Mouse (Mus musculus): ENCODE data around the gene Pikfyve. TPM values are rescaled to one million over a fixed set of nuclear protein-coding genes. Genes with fewer than 3 reads are reported as not detected.

The Pikfyve gene
- 43.2 to 56.5 TPM (median 45.5 TPM) in 3 replicates for total RNA-seq (2017)

DNA sequence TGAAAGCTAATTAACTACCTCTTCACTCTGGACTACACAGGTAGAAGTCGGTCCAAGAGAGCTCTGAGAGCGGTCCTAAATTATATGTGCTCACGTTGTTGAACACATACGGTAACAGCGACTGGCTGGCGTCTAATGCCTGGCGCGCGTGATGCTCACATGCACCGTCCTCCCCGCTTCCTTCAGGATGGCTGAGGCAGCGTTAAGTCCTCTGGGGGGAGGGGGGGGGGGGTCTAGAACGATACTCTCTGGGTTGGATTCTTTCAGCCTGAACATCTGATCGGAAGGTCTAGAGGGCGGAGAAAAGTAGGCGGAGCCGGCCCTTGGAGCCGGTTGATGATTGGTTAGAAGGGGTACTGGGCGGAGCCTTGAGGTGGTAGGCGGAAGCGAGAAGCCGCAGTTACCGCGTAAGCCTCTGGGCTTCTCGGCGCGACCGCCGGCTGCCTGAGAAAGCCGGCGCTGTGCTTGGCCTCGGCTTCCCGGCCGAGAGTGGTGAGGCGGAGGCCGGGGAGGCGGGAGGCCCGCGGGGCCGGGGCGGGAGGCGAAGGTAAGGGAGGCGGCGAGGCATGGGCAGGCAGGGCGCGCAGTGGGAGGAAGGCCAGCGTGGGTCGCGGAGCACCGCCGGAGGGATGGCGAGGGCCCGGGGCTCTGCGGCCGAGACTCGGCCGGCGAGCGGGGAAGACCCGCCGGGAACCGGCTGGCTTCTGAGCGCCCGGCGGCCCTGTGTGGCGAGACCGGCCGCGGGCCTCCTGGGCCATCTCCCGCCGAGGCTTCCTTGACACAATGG, at the start of gene Pikfyve, which contains the start of gene Idh1:
TSS of gene Pikfyve (plus strand) at position 397 of the 787 bp plus-strand sequence.
TSS of gene Idh1 (minus strand) at position 214 of the 787 bp plus-strand sequence.
- ATAC-seq (replicated peaks; ENCODE audit: insufficient number of reproducible peaks, low FRiP score, low TSS enrichment, poor library complexity, severe bottlenecking) = peak; percentile 99

- no peak for ATAC-seq (replicated peaks; ENCODE audit: insufficient number of reproducible peaks, low FRiP score, low TSS enrichment, poor library complexity, severe bottlenecking)
Measured at GRCm38 (mm10) chr1:65137560-65137959, 48.9 kb upstream of the Pikfyve start.

DNA sequence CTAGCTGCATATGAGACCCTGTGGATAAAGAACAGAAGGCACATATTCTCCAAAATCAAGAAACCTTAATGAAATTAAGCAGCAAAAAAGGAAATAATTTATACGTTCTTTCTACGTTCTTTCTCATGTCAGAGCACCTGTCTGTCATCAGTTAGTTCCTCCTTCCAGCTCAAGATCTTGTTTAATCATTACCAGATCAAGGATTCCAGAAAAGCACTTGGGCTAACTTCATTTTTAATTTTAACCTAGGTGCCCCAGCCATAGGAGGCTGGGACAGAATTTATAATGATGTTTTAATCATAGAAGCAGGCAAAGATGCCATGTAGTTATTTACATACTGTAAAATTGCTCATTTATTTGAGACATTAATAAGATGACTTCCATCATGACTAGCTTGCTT, 41.7 kb upstream of the Pikfyve start:
- ATAC-seq (replicated peaks; ENCODE audit: insufficient number of reproducible peaks, low FRiP score, low TSS enrichment, poor library complexity, severe bottlenecking) = no peak

DNA sequence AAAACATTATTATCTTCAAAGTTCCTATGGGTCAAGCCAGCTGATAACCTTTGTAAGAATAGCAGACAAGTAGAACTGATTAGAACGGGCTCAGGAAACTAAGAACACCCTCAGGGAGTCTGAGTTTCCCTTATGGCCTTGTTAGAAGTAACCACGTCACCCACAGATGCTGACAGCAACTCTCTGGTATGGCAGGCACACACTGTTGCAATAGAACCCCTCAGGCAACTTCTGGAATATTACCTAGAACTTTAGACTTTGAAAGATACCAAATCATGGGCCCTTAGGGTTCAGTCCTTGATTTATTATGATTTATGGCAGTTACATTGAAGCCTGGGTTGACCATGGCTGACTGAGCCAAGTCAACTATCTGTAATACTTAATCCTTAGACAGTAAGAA, 39.9 kb upstream of the Pikfyve start:
- ATAC-seq (replicated peaks; ENCODE audit: insufficient number of reproducible peaks, low FRiP score, low TSS enrichment, poor library complexity, severe bottlenecking) = no peak

DNA sequence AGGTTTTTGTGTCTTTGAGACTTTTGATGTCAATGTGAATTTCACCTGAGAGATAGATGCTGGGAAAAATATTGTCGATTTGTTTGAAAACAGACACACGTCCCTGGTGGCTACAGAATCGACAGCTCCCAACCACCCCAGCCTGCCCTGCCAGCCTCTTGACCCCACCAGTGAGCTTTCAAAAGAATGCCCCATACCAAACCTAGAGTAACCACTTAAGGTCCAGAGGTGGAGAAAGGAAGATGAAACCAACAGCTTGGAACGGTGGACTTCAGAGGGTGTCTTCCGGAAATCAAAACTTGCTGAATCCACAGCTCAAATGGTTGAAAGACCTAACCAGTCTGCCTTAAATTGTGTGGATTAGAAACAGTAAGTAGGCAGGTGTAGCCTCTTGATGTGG, 39.2 kb upstream of the Pikfyve start:
- ATAC-seq (replicated peaks; ENCODE audit: insufficient number of reproducible peaks, low FRiP score, low TSS enrichment, poor library complexity, severe bottlenecking) = no peak

- ATAC-seq (replicated peaks; ENCODE audit: insufficient number of reproducible peaks, low FRiP score, low TSS enrichment, poor library complexity, severe bottlenecking) = no peak
Measured at GRCm38 (mm10) chr1:65147971-65148370, 38.5 kb upstream of the Pikfyve start.

GRCm38 (mm10) chr1:65154814-65155213, 31.7 kb upstream of the Pikfyve start:
- ATAC-seq (replicated peaks; ENCODE audit: insufficient number of reproducible peaks, low FRiP score, low TSS enrichment, poor library complexity, severe bottlenecking) = no peak

GRCm38 (mm10) chr1:65156111-65156510, 30.4 kb upstream of the Pikfyve start:
- no peak for ATAC-seq (replicated peaks; ENCODE audit: insufficient number of reproducible peaks, low FRiP score, low TSS enrichment, poor library complexity, severe bottlenecking)

- no peak for ATAC-seq (replicated peaks; ENCODE audit: insufficient number of reproducible peaks, low FRiP score, low TSS enrichment, poor library complexity, severe bottlenecking)
Measured at GRCm38 (mm10) chr1:65162210-65162609, 24.3 kb upstream of the Pikfyve start.

- ATAC-seq (replicated peaks; ENCODE audit: insufficient number of reproducible peaks, low FRiP score, low TSS enrichment, poor library complexity, severe bottlenecking) = no peak
Measured at GRCm38 (mm10) chr1:65167496-65167895, 19.0 kb upstream of the Pikfyve start.

GRCm38 (mm10) chr1:65169536-65169935, 16.9 kb upstream of the Pikfyve start:
- ATAC-seq (replicated peaks; ENCODE audit: insufficient number of reproducible peaks, low FRiP score, low TSS enrichment, poor library complexity, severe bottlenecking) = no peak

GRCm38 (mm10) chr1:65169947-65170346, 16.5 kb upstream of the Pikfyve start:
- no peak for ATAC-seq (replicated peaks; ENCODE audit: insufficient number of reproducible peaks, low FRiP score, low TSS enrichment, poor library complexity, severe bottlenecking)

DNA sequence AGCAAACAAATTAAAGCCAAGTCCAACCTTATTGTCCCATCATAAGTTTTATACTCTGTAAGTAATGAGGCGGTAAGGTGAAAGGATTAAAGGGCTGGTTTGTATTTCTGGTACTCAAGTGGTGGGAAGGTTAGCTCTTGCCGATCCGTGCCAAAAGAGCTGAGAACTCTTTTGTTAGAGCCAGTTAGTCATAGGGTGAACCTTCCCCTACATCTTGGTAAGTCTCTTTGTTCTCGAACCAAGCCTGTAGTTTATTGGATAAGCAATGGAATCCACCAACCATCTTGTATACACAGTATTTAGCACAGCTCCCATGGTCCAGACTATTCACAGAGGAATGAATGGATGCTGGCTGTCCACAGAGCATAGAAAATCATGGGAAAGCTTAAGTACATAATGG, 14.9 kb upstream of the Pikfyve start:
- no peak for ATAC-seq (replicated peaks; ENCODE audit: insufficient number of reproducible peaks, low FRiP score, low TSS enrichment, poor library complexity, severe bottlenecking)

DNA sequence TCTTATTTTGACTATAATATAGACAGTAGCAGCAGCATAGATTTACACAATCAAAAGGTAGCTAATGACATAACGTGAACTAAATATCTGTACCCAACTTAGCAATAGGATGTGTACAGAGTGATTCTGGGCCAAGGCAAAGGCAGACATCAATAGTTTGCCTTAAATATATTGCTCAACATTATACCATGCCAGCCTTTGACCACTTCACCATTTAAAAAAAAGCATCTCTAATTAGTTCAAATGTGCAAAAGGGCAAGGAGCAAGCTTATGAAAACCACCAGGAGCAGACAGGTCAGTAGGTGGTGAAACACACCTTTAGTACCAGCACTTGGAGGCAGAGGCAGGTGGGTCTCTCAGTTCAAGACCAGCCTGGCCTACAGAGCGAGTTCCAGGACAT, 12.8 kb upstream of the Pikfyve start:
- ATAC-seq (replicated peaks; ENCODE audit: insufficient number of reproducible peaks, low FRiP score, low TSS enrichment, poor library complexity, severe bottlenecking) = no peak

DNA sequence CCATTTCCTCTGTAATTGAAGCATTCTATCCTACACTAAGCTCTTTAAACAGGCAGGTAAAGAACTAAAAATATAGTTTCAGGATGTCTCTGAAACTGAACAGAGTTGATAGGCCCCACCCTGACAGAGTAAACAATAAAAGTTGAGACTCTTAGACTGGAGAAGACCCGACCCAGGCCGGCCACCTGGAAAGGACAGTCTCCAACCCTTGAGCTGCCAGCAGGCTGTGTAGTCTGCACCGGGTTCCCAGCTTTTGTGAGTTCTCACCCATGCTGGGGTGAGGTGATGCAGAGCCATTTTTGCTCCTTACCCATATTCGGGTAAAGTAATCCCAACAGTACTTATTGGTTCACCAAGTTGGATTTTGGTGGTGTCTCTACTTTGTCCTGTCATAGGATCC, 10.3 kb upstream of the Pikfyve start:
- ATAC-seq (replicated peaks; ENCODE audit: insufficient number of reproducible peaks, low FRiP score, low TSS enrichment, poor library complexity, severe bottlenecking) = no peak

DNA sequence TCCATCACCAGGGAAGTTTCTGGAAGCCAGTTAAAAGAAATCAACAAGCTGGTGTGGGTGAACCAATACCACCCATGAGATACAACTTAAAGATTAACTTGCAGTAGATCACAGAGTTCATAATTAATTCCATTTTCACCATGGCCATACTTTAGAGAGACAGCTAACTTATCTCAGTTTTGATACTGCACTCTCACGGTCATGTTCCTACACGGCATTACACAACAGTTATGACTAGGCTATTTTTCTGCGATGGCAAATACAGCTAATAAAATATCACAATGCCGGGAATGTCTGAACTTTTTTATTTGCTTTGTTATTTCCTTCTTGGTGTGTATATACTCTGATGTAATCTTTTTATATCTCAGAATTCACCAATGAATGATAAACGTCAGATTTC, 9.6 kb upstream of the Pikfyve start:
- no peak for ATAC-seq (replicated peaks; ENCODE audit: insufficient number of reproducible peaks, low FRiP score, low TSS enrichment, poor library complexity, severe bottlenecking)

GRCm38 (mm10) chr1:65177452-65177851, 9.0 kb upstream of the Pikfyve start:
- no peak for ATAC-seq (replicated peaks; ENCODE audit: insufficient number of reproducible peaks, low FRiP score, low TSS enrichment, poor library complexity, severe bottlenecking)

GRCm38 (mm10) chr1:65178126-65178901, 8.2 kb upstream of the Pikfyve start:
- ATAC-seq (replicated peaks; ENCODE audit: insufficient number of reproducible peaks, low FRiP score, low TSS enrichment, poor library complexity, severe bottlenecking) = peak; percentile 88

DNA sequence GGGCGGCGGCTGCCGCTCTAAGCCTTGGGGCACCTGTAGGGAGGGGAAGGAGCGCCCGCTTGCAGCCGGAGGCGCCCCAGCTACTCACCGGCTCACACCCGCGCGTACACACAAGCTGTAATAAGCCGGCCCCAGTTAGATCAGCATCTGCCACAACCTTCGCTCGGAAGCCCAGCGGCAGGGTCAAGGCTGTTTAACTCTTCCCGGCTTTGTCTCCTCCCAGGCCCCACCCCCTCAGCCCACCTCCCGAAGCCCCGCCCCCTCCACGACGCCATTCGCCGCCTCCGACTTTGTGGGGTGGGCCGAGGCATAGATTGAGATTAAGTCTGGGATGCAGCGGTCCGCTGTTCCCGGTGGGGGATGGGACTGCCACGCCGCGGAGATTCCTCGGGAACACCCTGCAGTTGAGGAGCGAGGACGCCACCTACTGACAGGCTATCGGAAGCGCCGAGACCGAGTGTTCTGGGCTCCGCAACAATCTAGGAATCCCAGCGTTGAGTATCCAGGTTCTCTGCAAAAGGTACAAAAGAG, 7.5 kb upstream of the Pikfyve start:
- peak; percentile 42 for ATAC-seq (replicated peaks; ENCODE audit: insufficient number of reproducible peaks, low FRiP score, low TSS enrichment, poor library complexity, severe bottlenecking)
